Mouse (Mus musculus): ENCODE results near the gene D1Ertd622e.

D1Ertd622e gene

GRCm38 (mm10) chr1:97634104-97634503, 27.8 kb downstream of the D1Ertd622e start:
- DNase-seq (ENCODE audit: extremely low read depth, low read depth): no peak

- DNase-seq (ENCODE audit: extremely low read depth, low read depth): peak; percentile 85
Observed at GRCm38 (mm10) chr1:97632545-97633256, 29.2 kb downstream of the D1Ertd622e start.

- peak; percentile 52 for DNase-seq (ENCODE audit: extremely low read depth, low read depth)
Observed at GRCm38 (mm10) chr1:97631843-97632470, 29.9 kb downstream of the D1Ertd622e start.

- DNase-seq (ENCODE audit: extremely low read depth, low read depth): no peak
Observed at GRCm38 (mm10) chr1:97630146-97630545, 31.7 kb downstream of the D1Ertd622e start.

GRCm38 (mm10) chr1:97628859-97629258, 33.0 kb downstream of the D1Ertd622e start:
- no peak for DNase-seq (ENCODE audit: extremely low read depth, low read depth)

- DNase-seq (ENCODE audit: extremely low read depth, low read depth): no peak
Observed at GRCm38 (mm10) chr1:97628016-97628415, 33.9 kb downstream of the D1Ertd622e start.

GRCm38 (mm10) chr1:97625427-97625826, 36.4 kb downstream of the D1Ertd622e start:
- no peak for DNase-seq (ENCODE audit: extremely low read depth, low read depth)

GRCm38 (mm10) chr1:97624386-97624785, 37.5 kb downstream of the D1Ertd622e start:
- DNase-seq (ENCODE audit: extremely low read depth, low read depth): no peak

- DNase-seq (ENCODE audit: extremely low read depth, low read depth): no peak
Observed at GRCm38 (mm10) chr1:97623214-97623856, 38.5 kb downstream of the D1Ertd622e start.

GRCm38 (mm10) chr1:97622574-97623208, 39.2 kb downstream of the D1Ertd622e start:
- no peak for DNase-seq (ENCODE audit: extremely low read depth, low read depth)

GRCm38 (mm10) chr1:97619621-97620320, 42.1 kb downstream of the D1Ertd622e start:
- DNase-seq (ENCODE audit: extremely low read depth, low read depth): no peak

- no peak for DNase-seq (ENCODE audit: extremely low read depth, low read depth)
Observed at GRCm38 (mm10) chr1:97615525-97615924, 46.3 kb downstream of the D1Ertd622e start.

GRCm38 (mm10) chr1:97614531-97615462, 47.1 kb downstream of the D1Ertd622e start:
- no peak for DNase-seq (ENCODE audit: extremely low read depth, low read depth)

- DNase-seq (ENCODE audit: extremely low read depth, low read depth): no peak
Observed at GRCm38 (mm10) chr1:97611747-97612146, 50.1 kb downstream of the D1Ertd622e start.

GRCm38 (mm10) chr1:97603361-97603760, 58.5 kb downstream of the D1Ertd622e start:
- DNase-seq (ENCODE audit: extremely low read depth, low read depth): no peak

- no peak for DNase-seq (ENCODE audit: extremely low read depth, low read depth)
Observed at GRCm38 (mm10) chr1:97600371-97600770, 61.5 kb downstream of the D1Ertd622e start.

GRCm38 (mm10) chr1:97599101-97599500, 62.8 kb downstream of the D1Ertd622e start:
- no peak for DNase-seq (ENCODE audit: extremely low read depth, low read depth)

- no peak for DNase-seq (ENCODE audit: extremely low read depth, low read depth)
Observed at GRCm38 (mm10) chr1:97588561-97588960, 73.3 kb downstream of the D1Ertd622e start.

GRCm38 (mm10) chr1:97585106-97585505, 76.8 kb downstream of the D1Ertd622e start:
- no peak for DNase-seq (ENCODE audit: extremely low read depth, low read depth)

- DNase-seq (ENCODE audit: extremely low read depth, low read depth): no peak
Observed at GRCm38 (mm10) chr1:97584171-97584570, 77.7 kb downstream of the D1Ertd622e start.
